Comparison of ENCODE assay signal across 8 mouse cellular contexts in genomic region chr7:128523962-128524581, GRCm38 (mm10). TPM values are rescaled to one million over a fixed set of nuclear protein-coding genes. Genes with fewer than 3 reads are reported as not detected.
DNase-seq lines count a peak whose midpoint lies in the region; ATAC-seq and TF ChIP-seq lines count a peak whose summit lies in the region.

No protein-coding gene starts in this region.

- WGBS in forebrain, embryonic 12.5 days = 3% methylated on average over 51 of the region's 51 CpGs

- peak overlapping the region; percentile 54 for H3K9ac ChIP-seq in forebrain, embryonic 12.5 days

- H3K4me2 ChIP-seq in forebrain, embryonic 12.5 days = peak overlapping the region; percentile 83

- no peaks in the 10 kb centered on the region for H3K36me3 ChIP-seq in forebrain, embryonic 12.5 days (replicated peaks)
- H3K36me3 ChIP-seq in megakaryocyte, embryonic 14.5 days (replicated peaks; ENCODE audit: low read length) = peaks cover 10% of the 10 kb centered on the region

- peak; percentile 37 for DNase-seq in MEL-GATA-1-ER (ENCODE audit: extremely low read depth, low read depth)
- DNase-seq in c-Kit-positive CD71-negative TER-119-negative erythroid progenitor cells, embryonic 14.5 days (ENCODE audit: low read depth) = peak; percentile 22
- DNase-seq in heart, postnatal 36 days = peak; percentile 84 to 89
- peak in 1 of 2 experiments; percentile 42 for DNase-seq in layer of hippocampus, adult 2 months (ENCODE audit: low spot score in 2 of 2)
- DNase-seq in skeletal muscle tissue, adult 2 months (ENCODE audit: low read depth, low spot score) = peak; percentile 75

- ATAC-seq in forebrain, embryonic 12.5 days (ENCODE audit: low FRiP score) = peak; percentile 47; the same call in 1 of the 2 replicates
- no peak; the same call in 1 of the 2 replicates for ATAC-seq in frontal cortex, adult (ENCODE audit: low TSS enrichment)

- intact Hi-C loops in heart, postnatal 36 days (cut with DNase I) = loop anchor here (2.0 to 5.0 kb wide), 5 partner anchors 17 to 88 kb away; partner anchors contain the start of genes Inpp5f and Tial1

- H3K27me3 ChIP-seq in forebrain, embryonic 12.5 days = peaks cover 35% of the 10 kb centered on the region
- peaks cover 11% of the 10 kb centered on the region for H3K27me3 ChIP-seq in megakaryocyte, embryonic 14.5 days (replicated peaks)

- peaks cover 18% of the 10 kb centered on the region for H3K4me1 ChIP-seq in forebrain, embryonic 12.5 days
- H3K4me1 ChIP-seq in megakaryocyte, embryonic 14.5 days = peaks cover 46% of the 10 kb centered on the region

- H3K9me3 ChIP-seq in forebrain, embryonic 12.5 days = no peaks in the 10 kb centered on the region
- no peaks in the 10 kb centered on the region for H3K9me3 ChIP-seq in megakaryocyte, embryonic 14.5 days

- H3K4me3 ChIP-seq in forebrain, embryonic 12.5 days (replicated peaks) = peak overlapping the region; percentile 46
- peak overlapping the region; percentile 68 for H3K4me3 ChIP-seq in layer of hippocampus, adult 2 months
- peak overlapping the region; percentile 98 for H3K4me3 ChIP-seq in megakaryocyte, embryonic 14.5 days (replicated peaks)

- peak overlapping the region; percentile 56; the same call in 1 of the 2 replicates for H3K27ac ChIP-seq in forebrain, embryonic 12.5 days
- peak overlapping the region; percentile 75 for H3K27ac ChIP-seq in layer of hippocampus, adult 2 months

- TF ChIP-seq CTCF in layer of hippocampus, adult 2 months (conservative IDR thresholded peaks at IDR 0.05) = no peak

RNA-seq across cellular contexts. Expression of gene Bag3, which starts 0.7 kb away (rescaled TPM):
- 3.0 and 3.6 TPM in 2 replicates for polyA plus RNA-seq in forebrain, embryonic 12.5 days (2016; fragmentation: Nextera tagmentation; extraction: Ambion mirVana)
- total RNA-seq in heart, postnatal 36 days (2021) = 100 to 1,000 TPM; 258 to 272 TPM
- 10 to 100 TPM; 10.3 to 11.0 TPM for total RNA-seq in layer of hippocampus, adult 2 months (2021)
- polyA plus RNA-seq in megakaryocyte, embryonic 14.5 days (2012; ENCODE audit: insufficient read depth, low replicate concordance) = 42.5 and 84.5 TPM in 2 replicates

Comparison
In these comparisons a context has a peak if more than half of its experiments do, and no peak if none do; other contexts are left out.
1. H3K4me3 ChIP-seq: peak in every context shown above with its lines; median percentile 98 in megakaryocyte, embryonic 14.5 days; 68 in layer of hippocampus, adult 2 months; 46 in forebrain, embryonic 12.5 days.
2. RNA of gene Bag3, which starts 0.7 kb away (total RNA-seq): 258 to 272 TPM in heart, postnatal 36 days; 10.3 to 11.0 TPM in layer of hippocampus, adult 2 months; every median in the first group is over 10 times any median in the second.